Mouse (Mus musculus) lung, postnatal 0 days (tissue): ENCODE data around the gene Tex14.

ENCODE experiments used
- CTCF ChIP-seq: IDR thresholded peaks from 2 replicates; pipeline ENCODE4 v1.5.1; 2016; ENCODE audit warnings: antibody characterized with exemption, mild to moderate bottlenecking
- EP300 ChIP-seq: IDR thresholded peaks from 2 replicates; pipeline ENCODE4 v1.6.1; 2016; ENCODE audit warnings: antibody characterized with exemption, mild to moderate bottlenecking, control low read depth

DNA sequence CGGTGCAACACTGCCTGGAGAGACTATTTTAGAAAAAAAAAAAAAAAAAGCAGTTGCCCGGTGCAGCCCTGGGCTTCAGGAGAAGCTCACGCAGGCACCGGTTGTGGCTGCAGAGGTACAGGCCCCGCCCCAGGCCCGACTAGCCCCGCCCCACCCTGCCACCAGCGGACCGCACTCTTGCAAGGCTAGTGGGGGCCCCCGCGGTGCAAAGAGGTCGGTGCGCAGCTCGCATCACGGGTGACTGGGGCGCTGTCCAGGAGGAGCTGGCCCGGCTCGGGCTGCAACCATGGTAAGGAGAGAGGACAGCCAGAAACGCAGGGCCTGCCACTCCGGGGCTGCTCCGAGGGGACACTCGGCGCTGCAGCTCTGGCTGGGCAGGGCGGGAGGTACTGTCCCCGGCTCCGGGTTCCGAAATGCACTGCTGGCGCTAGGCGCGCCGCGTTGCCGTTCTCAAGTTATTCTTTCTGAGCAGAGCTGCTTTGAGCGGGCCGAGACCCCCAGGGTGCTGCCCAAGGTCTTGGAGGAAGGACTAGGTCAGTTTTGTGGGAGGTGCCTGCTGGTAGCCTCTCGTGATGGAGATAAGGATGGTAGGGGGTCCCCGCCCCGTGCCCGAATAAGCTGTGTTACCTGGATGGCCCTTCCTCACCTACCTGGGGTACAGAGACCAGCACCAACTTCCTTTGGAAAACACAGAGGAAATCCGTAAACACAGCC lies 173.5 kb downstream of the Tex14 start:
- no peak for TF ChIP-seq CTCF
- TF ChIP-seq EP300: no peak
